Mouse (Mus musculus) heart, adult 2 months (tissue): ENCODE results near the gene Fars2.

Source experiments
- CTCF ChIP-seq: fragments of 200-600 bp; IDR thresholded peaks from 2 replicates; pipeline ENCODE4 v1.8.1; 2022; ENCODE audit warnings: antibody characterized with exemption, mild to moderate bottlenecking, moderate library complexity
- EP300 ChIP-seq: fragments of 200-500 bp; IDR thresholded peaks from 2 replicates; pipeline ENCODE4 v1.6.1; 2011; ENCODE audit warnings: low read depth, low read length, control low read depth; ENCODE audit not compliant: insufficient read depth
- POLR2A ChIP-seq: fragments of 200-500 bp; IDR thresholded peaks from 2 replicates; pipeline ENCODE4 v1.6.1; 2011; ENCODE audit warnings: mild to moderate bottlenecking, low read depth, low read length, control low read depth; ENCODE audit not compliant: insufficient read depth

DNA sequence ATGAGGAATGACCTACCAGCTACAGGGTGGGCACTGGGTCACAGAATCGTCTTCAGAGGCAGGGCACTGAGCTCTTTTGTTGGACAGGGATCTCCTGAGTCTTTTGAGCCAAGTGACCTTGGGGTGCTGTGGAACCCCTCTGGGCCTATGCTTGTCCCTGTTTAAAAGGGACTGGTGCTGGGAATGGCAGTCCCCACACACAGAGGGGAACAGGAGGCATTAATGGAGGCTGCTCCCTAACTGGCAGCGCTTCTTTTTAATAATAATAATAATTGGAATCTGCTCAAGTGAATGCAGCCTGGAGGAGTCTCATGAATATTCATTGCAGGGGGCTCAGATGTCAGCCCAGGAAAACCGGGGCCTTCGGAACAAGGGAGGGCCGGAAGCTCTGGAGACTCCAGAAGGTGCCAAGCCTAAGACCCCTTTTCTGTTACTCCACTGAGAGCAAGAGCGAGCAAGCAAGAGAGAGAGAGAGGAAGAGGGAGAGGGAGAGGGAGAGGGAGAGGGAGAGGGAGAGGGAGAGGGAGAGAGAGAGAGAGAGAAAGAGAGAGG is 447.6 kb downstream of the Fars2 start:
- TF ChIP-seq POLR2A, result no peak
- no peak for TF ChIP-seq CTCF
- no peak for TF ChIP-seq EP300
